Mouse (Mus musculus) kidney, adult 2 months (tissue): ENCODE measurements at regions not wholly inside any gene's neighbourhood (a gene's known extent, or its start where the extent isn't known, plus 50 kb on each side); places are given as distances from the start of the nearest gene placed in this dataset.

Experiments used
- DNase-seq: peaks from one replicate; pipeline ENCODE4 v3.0.0; 2021
- H3K27ac ChIP-seq: fragments of 200-500 bp; 2 replicates; pipeline ENCODE4 v1.5.1; 2012; ENCODE audit warnings: low read depth, low read length, control low read depth, inconsistent platforms; ENCODE audit not compliant: insufficient read depth
- H3K27me3 ChIP-seq: fragments of 200-500 bp; replicated peaks from 2 replicates; pipeline ENCODE4 v1.6.1; 2012; ENCODE audit warnings: mild to moderate bottlenecking, moderate library complexity, low read length, inconsistent platforms; ENCODE audit not compliant: control insufficient read depth, insufficient read depth
- H3K36me3 ChIP-seq: fragments of 200-500 bp; 2 replicates; pipeline ENCODE4 v1.6.1; 2012; ENCODE audit warnings: mild to moderate bottlenecking, moderate library complexity, low read length, inconsistent platforms; ENCODE audit not compliant: control insufficient read depth, insufficient read depth
- H3K4me1 ChIP-seq: fragments of 200-500 bp; 2 replicates; pipeline ENCODE4 v1.6.1; 2011; ENCODE audit warnings: low read length; ENCODE audit not compliant: control insufficient read depth, insufficient read depth
- H3K4me3 ChIP-seq: fragments of 200-500 bp; 2 replicates; pipeline ENCODE4 v1.5.1; 2011; ENCODE audit warnings: mild to moderate bottlenecking, low read depth, low read length, control low read depth; ENCODE audit not compliant: insufficient read depth
- CTCF ChIP-seq: fragments of 200-500 bp; conservative IDR thresholded peaks from 2 replicates; pipeline ENCODE4 v1.5.1; 2011; ENCODE audit warnings: low read depth, mild to moderate bottlenecking, control low read depth, low read length, moderate library complexity, mixed read lengths; ENCODE audit not compliant: insufficient read depth, insufficient read length
- POLR2A ChIP-seq: fragments of 200-500 bp; IDR thresholded peaks from one replicate; pipeline ENCODE4 v1.6.1; 2011; ENCODE audit warnings: low read depth, low read length, control low read depth
- WGBS: fragments of 180-500 bp; shearing (Covaris S2); methylation state at CpG from one replicate; pipeline ENCODE4 v1.1.7; 2018; 5-methylcytosine and 5-hydroxymethylcytosine counted together

DNA sequence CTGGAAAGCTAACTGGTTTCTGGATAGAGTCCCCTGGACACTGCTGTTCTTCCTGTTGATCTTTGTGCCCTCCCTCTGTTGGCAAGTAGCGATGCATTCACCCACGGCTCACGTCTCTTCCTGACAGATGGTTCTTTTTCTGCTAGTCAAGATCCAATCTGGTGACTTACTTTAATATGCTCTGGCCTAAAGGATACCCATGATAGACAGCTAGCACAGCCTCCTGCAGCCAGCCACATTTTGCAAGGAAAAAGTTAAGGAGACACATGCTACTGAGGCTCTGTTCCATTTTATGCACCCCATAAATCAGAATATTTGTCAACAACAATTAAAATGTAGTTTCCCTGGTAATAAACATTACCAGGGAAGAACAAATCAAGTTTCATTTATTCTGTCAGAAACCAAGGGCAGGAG, 410.3 kb upstream of the Tmpo start:
- TF ChIP-seq POLR2A (no peak), CTCF (no peak)
- no peak for DNase-seq
- H3K4me1 ChIP-seq: no peaks in the 10 kb centered on the region
- no peak overlapping the region for H3K4me3 ChIP-seq
- H3K27me3 ChIP-seq: no peaks in the 10 kb centered on the region
- no peaks in the 10 kb centered on the region for H3K36me3 ChIP-seq
- H3K27ac ChIP-seq: no peak overlapping the region
- 41% methylated on average over 3 of the region's 3 CpGs for WGBS

DNA sequence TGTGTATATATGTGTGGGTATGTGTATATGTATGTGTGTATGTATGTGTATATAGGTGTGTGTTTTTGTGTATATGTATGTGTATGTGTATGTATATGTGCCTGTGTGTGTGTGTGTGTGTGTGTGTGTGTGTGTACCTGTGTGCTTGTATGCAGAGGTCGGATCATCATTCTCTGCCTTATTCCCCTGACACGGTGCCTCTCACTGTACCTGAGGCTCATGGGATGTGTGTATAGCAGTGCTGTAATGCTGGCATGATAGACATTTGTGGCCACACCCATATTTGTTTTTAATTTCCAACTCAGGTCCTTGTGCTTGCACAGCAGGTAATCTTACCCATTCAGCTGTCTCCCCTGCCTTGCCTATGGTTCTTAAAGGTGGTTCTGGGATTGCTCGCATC, 402.1 kb upstream of the Tmpo start:
- Histone ChIP-seq H3K36me3 (no peaks in the 10 kb centered on the region), H3K27ac (no peak overlapping the region), H3K4me3 (no peak overlapping the region), H3K27me3 (no peaks in the 10 kb centered on the region), H3K4me1 (no peaks in the 10 kb centered on the region)
- TF ChIP-seq CTCF (no peak), POLR2A (no peak)
- WGBS: 91% methylated on average over 3 of the region's 3 CpGs
- no peak for DNase-seq

GRCm38 (mm10) chr10:91580959-91581358, 399.8 kb upstream of the Tmpo start:
- no peak overlapping the region for H3K4me3 ChIP-seq
- no peaks in the 10 kb centered on the region for H3K4me1 ChIP-seq
- WGBS: 32% methylated on average over 11 of the region's 11 CpGs
- DNase-seq: no peak
- no peaks in the 10 kb centered on the region for H3K36me3 ChIP-seq
- no peak overlapping the region for H3K27ac ChIP-seq
- TF ChIP-seq CTCF: no peak
- TF ChIP-seq POLR2A: no peak
- H3K27me3 ChIP-seq: no peaks in the 10 kb centered on the region

GRCm38 (mm10) chr10:91575323-91576064, 394.4 kb upstream of the Tmpo start:
- 52% methylated on average over 17 of the region's 17 CpGs for WGBS
- no peak overlapping the region for H3K27ac ChIP-seq
- H3K36me3 ChIP-seq: no peaks in the 10 kb centered on the region
- peak; percentile 5 for DNase-seq
- no peaks in the 10 kb centered on the region for H3K4me1 ChIP-seq
- H3K4me3 ChIP-seq: no peak overlapping the region
- H3K27me3 ChIP-seq: no peaks in the 10 kb centered on the region
- no peak for TF ChIP-seq CTCF
- no peak for TF ChIP-seq POLR2A

DNA sequence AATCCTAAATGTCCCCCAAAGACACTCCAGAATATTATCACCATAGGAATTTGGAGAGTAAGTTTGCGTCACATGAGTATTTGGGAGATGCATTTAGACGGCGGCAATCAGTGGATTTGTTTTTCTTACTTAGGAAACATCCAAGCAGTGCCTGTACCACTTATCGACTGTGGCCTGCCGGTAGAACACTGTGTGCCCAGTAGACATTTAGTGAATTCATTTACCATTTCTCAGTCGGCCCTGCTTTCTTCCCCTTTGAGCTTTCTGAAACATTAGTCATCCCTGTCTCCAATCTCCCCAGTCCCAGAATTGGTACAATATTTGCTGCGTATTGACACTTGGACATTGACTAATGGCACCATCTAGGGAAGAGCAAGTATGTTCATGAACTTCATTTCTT, 391.7 kb upstream of the Tmpo start:
- H3K4me3 ChIP-seq: no peak overlapping the region
- 63% methylated on average over 7 of the region's 7 CpGs for WGBS
- TF ChIP-seq CTCF: no peak
- TF ChIP-seq POLR2A: no peak
- no peaks in the 10 kb centered on the region for H3K4me1 ChIP-seq
- no peaks in the 10 kb centered on the region for H3K27me3 ChIP-seq
- no peak for DNase-seq
- H3K36me3 ChIP-seq: no peaks in the 10 kb centered on the region
- no peak overlapping the region for H3K27ac ChIP-seq

DNA sequence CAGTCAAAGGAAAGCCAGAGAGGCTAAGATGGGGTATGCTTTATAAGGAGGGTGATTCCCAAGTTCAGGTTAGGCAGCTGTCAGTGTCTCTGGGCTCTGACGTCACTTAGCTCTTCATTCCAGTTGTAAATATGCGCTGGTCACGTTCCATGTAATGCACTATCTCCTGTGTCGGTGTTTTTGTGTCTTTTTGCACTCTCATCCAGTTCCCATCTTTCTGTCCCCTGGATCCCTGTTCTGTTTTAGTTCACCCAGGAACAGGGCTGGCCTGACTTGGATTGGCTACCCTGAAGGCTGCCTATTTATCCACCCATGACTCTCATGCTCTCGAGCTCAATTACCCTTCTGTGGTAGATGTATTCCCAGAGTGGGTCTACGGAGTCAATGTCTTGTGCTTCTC, 387.9 kb upstream of the Tmpo start:
- H3K27me3 ChIP-seq: no peaks in the 10 kb centered on the region
- H3K36me3 ChIP-seq: no peaks in the 10 kb centered on the region
- H3K27ac ChIP-seq: no peak overlapping the region
- no peaks in the 10 kb centered on the region for H3K4me1 ChIP-seq
- no peak for TF ChIP-seq CTCF
- TF ChIP-seq POLR2A: no peak
- H3K4me3 ChIP-seq: no peak overlapping the region
- 77% methylated on average over 6 of the region's 6 CpGs for WGBS
- DNase-seq: no peak

GRCm38 (mm10) chr10:91566116-91566774, 385.1 kb upstream of the Tmpo start:
- TF ChIP-seq CTCF: no peak
- no peak for TF ChIP-seq POLR2A
- H3K4me1 ChIP-seq: no peaks in the 10 kb centered on the region
- 55% methylated on average over 7 of the region's 7 CpGs for WGBS
- H3K27me3 ChIP-seq: no peaks in the 10 kb centered on the region
- H3K36me3 ChIP-seq: no peaks in the 10 kb centered on the region
- H3K4me3 ChIP-seq: no peak overlapping the region
- no peak overlapping the region for H3K27ac ChIP-seq
- peak; percentile 12 for DNase-seq
